Mouse (Mus musculus) cerebellum, adult 2 months (tissue): ENCODE measurements around the gene Psmd8.

Experiments
- CTCF ChIP-seq: fragments of 200-500 bp; IDR thresholded peaks from 2 replicates; pipeline ENCODE4 v1.5.1; 2011; ENCODE audit warnings: low read depth, mild to moderate bottlenecking, control low read depth, low read length, moderate library complexity, borderline replicate concordance; ENCODE audit not compliant: insufficient read depth
- POLR2A ChIP-seq: fragments of 200-500 bp; IDR thresholded peaks from 2 replicates; pipeline ENCODE4 v1.6.1; 2011; ENCODE audit warnings: low read length, control low read depth, borderline replicate concordance; ENCODE audit not compliant: insufficient read depth

DNA sequence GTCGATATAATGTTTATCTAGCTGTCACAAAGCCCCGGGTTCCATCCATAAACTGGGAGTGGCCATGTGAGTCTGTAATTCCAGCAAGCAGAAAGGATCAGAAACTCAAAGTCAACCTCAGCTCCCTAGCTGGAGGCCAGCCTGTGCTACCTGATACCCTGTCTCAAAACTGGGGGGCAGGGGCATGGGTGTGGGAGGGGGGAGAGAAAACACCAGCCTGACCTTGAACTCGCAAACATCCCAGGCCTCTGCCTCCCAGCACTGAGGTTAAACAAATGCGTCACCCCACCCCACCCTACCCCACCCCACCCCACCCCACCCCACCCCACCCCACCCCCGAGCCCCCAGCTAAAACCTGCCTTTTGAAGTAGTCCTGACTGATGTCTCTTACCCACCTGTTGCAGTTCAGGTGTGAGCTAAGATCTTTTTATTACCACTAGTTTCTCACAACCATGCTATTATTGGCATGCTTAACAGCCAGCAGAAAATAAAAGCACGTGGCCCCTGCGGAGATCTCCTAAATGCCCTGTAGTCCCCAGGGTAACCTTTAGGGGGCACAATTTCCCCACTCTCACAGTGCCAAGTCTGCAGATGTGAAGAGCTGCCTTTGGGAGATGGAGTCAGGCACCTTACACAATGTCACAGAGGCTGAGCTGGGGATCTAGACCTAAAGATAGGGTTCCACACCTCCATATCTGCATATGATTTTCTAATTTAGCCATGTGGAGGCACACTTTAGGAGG is 54.2 kb downstream of the Psmd8 start:
- TF ChIP-seq CTCF (peak; percentile 41; the same call in 1 of the 2 replicates), POLR2A (no peak)
